Mouse (Mus musculus) heart, embryonic 11.5 days (tissue): ENCODE results near the gene Samd4b. TPM values are rescaled to one million over a fixed set of nuclear protein-coding genes. Genes with fewer than 3 reads are reported as not detected.
A peak's percentile ranks its signal among the peaks of the same experiment; 100 is the strongest.

ENCODE experiments used
- ATAC-seq: fragments of 200-750 bp; cut with Nextera tagmentation; replicated peaks from 2 replicates; pipeline ENCODE4 v1.8.0; 2017; ENCODE audit warnings: moderate library complexity; ENCODE audit not compliant: insufficient number of reproducible peaks, low FRiP score, low TSS enrichment
- H3K27ac ChIP-seq: fragments of 300-500 bp; sonication (generic); 2 replicates; pipeline ENCODE4 v1.5.1; 2014; ENCODE audit warnings: mild to moderate bottlenecking, low read depth, low read length
- H3K27me3 ChIP-seq: fragments of 300-500 bp; sonication (generic); 2 replicates; pipeline ENCODE4 v1.6.1; 2014; ENCODE audit warnings: mild to moderate bottlenecking, low read length, mixed read lengths; ENCODE audit not compliant: control insufficient read depth, insufficient read depth
- H3K36me3 ChIP-seq: fragments of 300-500 bp; sonication (generic); 2 replicates; pipeline ENCODE4 v1.6.1; 2014; ENCODE audit warnings: mild to moderate bottlenecking, low read length, moderate library complexity, mixed read lengths; ENCODE audit not compliant: control insufficient read depth, insufficient read depth
- H3K4me1 ChIP-seq: fragments of 300-500 bp; sonication (generic); 2 replicates; pipeline ENCODE4 v1.6.1; 2014; ENCODE audit warnings: low read length; ENCODE audit not compliant: control insufficient read depth, insufficient read depth
- H3K4me2 ChIP-seq: fragments of 300-500 bp; sonication (generic); 2 replicates; pipeline ENCODE4 v1.6.1; 2014; ENCODE audit warnings: mild to moderate bottlenecking, moderate library complexity
- H3K4me3 ChIP-seq: fragments of 300-500 bp; sonication (generic); 2 replicates; pipeline ENCODE4 v1.5.1; 2014; ENCODE audit warnings: low read depth, low read length
- H3K9ac ChIP-seq: fragments of 300-500 bp; sonication (generic); 2 replicates; pipeline ENCODE4 v1.6.1; 2014; ENCODE audit warnings: mild to moderate bottlenecking, low read depth, low read length, moderate library complexity
- H3K9me3 ChIP-seq: fragments of 300-500 bp; sonication (generic); replicated peaks from 2 replicates; pipeline ENCODE4 v1.6.1; 2016; ENCODE audit warnings: low read length; ENCODE audit not compliant: control insufficient read depth
- WGBS: fragments of 180-500 bp; shearing (Covaris S2); extraction: QIAGEN DNeasy Blood & Tissue Kit; methylation state at CpG from one replicate; pipeline ENCODE4 v1.1.7; 2014; ENCODE audit not compliant: insufficient replicate concordance; 5-methylcytosine and 5-hydroxymethylcytosine counted together
- polyA plus RNA-seq: library from polyadenylated mRNA; unstranded; fragments of >200 nt; fragmentation: Nextera tagmentation; extraction: Ambion mirVana; gene quantifications from 2 replicates; pipeline ENCODE4 v1.2.1, GENCODE M21; 2014

Samd4b gene
- polyA plus RNA-seq, 1 experiment from 2014 or later, result 22.8 TPM

- Histone ChIP-seq H3K4me3 (no peak overlapping the region), H3K9me3 (no peaks in the 10 kb centered on the region), H3K4me1 (peaks cover 5% of the 10 kb centered on the region; the same call in 1 of the 2 replicates), H3K9ac (no peak overlapping the region), H3K36me3 (peaks cover 41% of the 10 kb centered on the region), H3K4me2 (no peak overlapping the region), H3K27me3 (no peaks in the 10 kb centered on the region), H3K27ac (no peak overlapping the region)
- ATAC-seq, result no peak
- 92% methylated on average over 13 of the region's 13 CpGs for WGBS
Observed at GRCm38 (mm10) chr7:28562951-28563350, 35.0 kb downstream of the Samd4b start.

GRCm38 (mm10) chr7:28562371-28562770, 35.6 kb downstream of the Samd4b start:
- H3K27me3 ChIP-seq, result no peaks in the 10 kb centered on the region
- peaks cover 36% of the 10 kb centered on the region for H3K36me3 ChIP-seq
- 89% methylated on average over 13 of the region's 13 CpGs for WGBS
- H3K9me3 ChIP-seq, result no peaks in the 10 kb centered on the region
- no peak for ATAC-seq
- no peak overlapping the region for H3K9ac ChIP-seq
- no peak overlapping the region for H3K4me3 ChIP-seq
- no peak overlapping the region for H3K4me2 ChIP-seq
- peaks cover 6% of the 10 kb centered on the region; the same call in 1 of the 2 replicates for H3K4me1 ChIP-seq
- H3K27ac ChIP-seq, result no peak overlapping the region

- no peak for ATAC-seq
- peaks cover 32% of the 10 kb centered on the region for H3K36me3 ChIP-seq
- 84% methylated on average over 11 of the region's 11 CpGs for WGBS
Observed at GRCm38 (mm10) chr7:28561967-28562366, 36.0 kb downstream of the Samd4b start.

GRCm38 (mm10) chr7:28560856-28561255, 37.1 kb downstream of the Samd4b start:
- peaks cover 19% of the 10 kb centered on the region for H3K4me1 ChIP-seq
- H3K4me3 ChIP-seq, result no peak overlapping the region
- H3K27ac ChIP-seq, result no peak overlapping the region
- H3K4me2 ChIP-seq, result no peak overlapping the region
- no peak for ATAC-seq
- 90% methylated on average over 10 of the region's 10 CpGs for WGBS
- no peak overlapping the region for H3K9ac ChIP-seq
- no peaks in the 10 kb centered on the region for H3K27me3 ChIP-seq
- no peaks in the 10 kb centered on the region for H3K9me3 ChIP-seq
- peaks cover 27% of the 10 kb centered on the region for H3K36me3 ChIP-seq

More at GRCm38 (mm10) chr7:28561967-28562366, 36.0 kb downstream of the Samd4b start:
- H3K27me3 ChIP-seq, result no peaks in the 10 kb centered on the region
- peaks cover 10% of the 10 kb centered on the region; the same call in 1 of the 2 replicates for H3K4me1 ChIP-seq
- no peak overlapping the region for H3K4me3 ChIP-seq
- no peak overlapping the region for H3K27ac ChIP-seq
- H3K4me2 ChIP-seq, result no peak overlapping the region
- no peak overlapping the region for H3K9ac ChIP-seq
- no peaks in the 10 kb centered on the region for H3K9me3 ChIP-seq

- Histone ChIP-seq H3K9ac (no peak overlapping the region), H3K4me3 (no peak overlapping the region), H3K27me3 (no peaks in the 10 kb centered on the region), H3K9me3 (no peaks in the 10 kb centered on the region), H3K36me3 (peaks cover 15% of the 10 kb centered on the region), H3K27ac (no peak overlapping the region), H3K4me2 (no peak overlapping the region), H3K4me1 (peaks cover 21% of the 10 kb centered on the region)
- no peak for ATAC-seq
- 56% methylated on average over 4 of the region's 4 CpGs for WGBS
Observed at GRCm38 (mm10) chr7:28558486-28558885, 39.5 kb downstream of the Samd4b start.

GRCm38 (mm10) chr7:28557708-28558107, 40.2 kb downstream of the Samd4b start:
- Histone ChIP-seq H3K9ac (no peak overlapping the region), H3K4me3 (no peak overlapping the region), H3K27ac (0 out of 2 replicates have a peak overlapping the region, but pooled peaks have one; percentile 12), H3K36me3 (peaks cover 12% of the 10 kb centered on the region), H3K4me2 (no peak overlapping the region), H3K9me3 (no peaks in the 10 kb centered on the region), H3K27me3 (no peaks in the 10 kb centered on the region), H3K4me1 (peaks cover 21% of the 10 kb centered on the region)
- no peak for ATAC-seq
- WGBS, result 39% methylated on average over 6 of the region's 6 CpGs

DNA sequence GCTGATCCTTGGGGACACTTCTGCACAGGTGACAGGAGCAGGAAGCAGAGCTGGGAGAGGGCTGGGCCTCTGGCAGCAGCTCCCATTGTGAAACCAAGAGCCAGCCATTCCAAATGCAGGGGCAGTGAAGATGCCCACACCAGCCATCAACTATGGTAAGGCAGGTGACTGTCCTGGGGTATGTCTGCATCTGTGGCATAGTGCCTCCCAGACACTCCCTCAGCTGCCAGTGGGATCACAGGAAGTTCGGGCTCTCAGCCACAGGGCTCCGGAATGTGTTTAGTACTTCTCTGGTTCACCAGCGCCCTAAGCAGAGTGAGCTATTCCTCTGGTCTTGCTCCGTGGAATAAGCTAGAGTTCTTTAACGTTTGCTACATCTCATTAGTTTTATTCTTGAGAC, 40.9 kb downstream of the Samd4b start:
- no peak for ATAC-seq
- H3K4me1 ChIP-seq, result peaks cover 21% of the 10 kb centered on the region
- no peak overlapping the region for H3K4me3 ChIP-seq
- WGBS, result 65% methylated on average over 5 of the region's 5 CpGs
- peaks cover 8% of the 10 kb centered on the region for H3K36me3 ChIP-seq
- H3K27ac ChIP-seq, result no peak overlapping the region
- no peak overlapping the region for H3K9ac ChIP-seq
- H3K9me3 ChIP-seq, result no peaks in the 10 kb centered on the region
- no peaks in the 10 kb centered on the region for H3K27me3 ChIP-seq
- H3K4me2 ChIP-seq, result no peak overlapping the region

GRCm38 (mm10) chr7:28555939-28556535, 41.9 kb downstream of the Samd4b start:
- Histone ChIP-seq H3K9me3 (no peaks in the 10 kb centered on the region), H3K4me3 (no peak overlapping the region), H3K9ac (no peak overlapping the region), H3K4me2 (no peak overlapping the region), H3K27me3 (no peaks in the 10 kb centered on the region), H3K4me1 (peaks cover 21% of the 10 kb centered on the region), H3K27ac (no peak overlapping the region), H3K36me3 (peaks cover 6% of the 10 kb centered on the region)
- 18% methylated on average over 5 of the region's 5 CpGs for WGBS
- ATAC-seq, result no peak

DNA sequence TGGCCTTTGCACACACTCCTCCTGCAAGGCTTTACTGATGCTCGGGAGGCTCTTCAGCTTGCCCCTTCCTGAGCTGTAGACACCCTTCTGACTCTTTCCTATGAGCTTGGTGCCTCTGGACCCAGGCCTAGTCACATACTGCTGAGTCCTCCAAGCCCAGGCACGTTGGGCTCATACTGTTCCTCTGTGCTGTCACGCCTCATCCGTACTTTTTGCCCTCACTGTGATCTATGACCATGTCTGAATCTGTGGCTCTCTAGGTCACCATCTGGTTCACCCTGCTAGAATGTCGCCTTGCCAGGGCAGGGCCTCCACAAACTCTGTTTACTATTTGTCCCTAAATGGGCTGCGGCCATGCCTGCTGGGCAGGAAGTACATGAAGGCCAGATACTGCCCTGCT, 44.9 kb downstream of the Samd4b start:
- Histone ChIP-seq H3K9me3 (no peaks in the 10 kb centered on the region), H3K4me1 (peaks cover 18% of the 10 kb centered on the region), H3K4me2 (no peak overlapping the region), H3K9ac (no peak overlapping the region), H3K36me3 (no peaks in the 10 kb centered on the region), H3K27me3 (peaks cover 6% of the 10 kb centered on the region), H3K4me3 (no peak overlapping the region), H3K27ac (no peak overlapping the region)
- no peak for ATAC-seq
- whole genome bisulfite sequencing, result 83% methylated on average over 6 of the region's 6 CpGs
